Mouse (Mus musculus) limb, embryonic 14.5 days (tissue): ENCODE measurements around the gene Nf1. TPM values are rescaled to one million over a fixed set of nuclear protein-coding genes. Genes with fewer than 3 reads are reported as not detected.

Experiments used
- ATAC-seq: fragments of 200-750 bp; cut with Nextera tagmentation; 2 replicates; pipeline ENCODE4 v1.8.0; 2017; ENCODE audit warnings: low read depth, moderate number of reproducible peaks, moderate TSS enrichment; ENCODE audit not compliant: low FRiP score
- DNase-seq: peaks from one replicate; pipeline ENCODE4 v3.0.0-alpha.2; 2015; ENCODE audit warnings: low spot score
- H3K27ac ChIP-seq: fragments of 300-500 bp; sonication (generic); replicated peaks from 2 replicates; pipeline ENCODE4 v1.5.1; 2014; ENCODE audit warnings: low read depth, mild to moderate bottlenecking, low read length, moderate library complexity, mixed read lengths
- H3K27me3 ChIP-seq: fragments of 300-500 bp; sonication (generic); 2 replicates; pipeline ENCODE4 v1.6.1; 2014; ENCODE audit warnings: low read length, mixed read lengths; ENCODE audit not compliant: control insufficient read depth, insufficient read depth
- H3K36me3 ChIP-seq: fragments of 300-500 bp; sonication (generic); 2 replicates; pipeline ENCODE4 v1.6.1; 2014; ENCODE audit warnings: mild to moderate bottlenecking, low read length, moderate library complexity, mixed read lengths; ENCODE audit not compliant: control insufficient read depth, insufficient read depth
- H3K4me1 ChIP-seq: fragments of 300-500 bp; sonication (generic); 2 replicates; pipeline ENCODE4 v1.6.1; 2014; ENCODE audit warnings: antibody characterized with exemption, low read length, mixed read lengths; ENCODE audit not compliant: control insufficient read depth, insufficient read depth
- H3K4me2 ChIP-seq: fragments of 300-500 bp; sonication (generic); replicated peaks from 2 replicates; pipeline ENCODE4 v1.6.1; 2014; ENCODE audit warnings: low read depth, mild to moderate bottlenecking, low read length, moderate library complexity; ENCODE audit not compliant: severe bottlenecking
- H3K4me3 ChIP-seq: fragments of 300-500 bp; sonication (generic); replicated peaks from 2 replicates; pipeline ENCODE4 v1.5.1; 2014; ENCODE audit warnings: low read length
- H3K9ac ChIP-seq: fragments of 300-500 bp; sonication (generic); 2 replicates; pipeline ENCODE4 v1.6.1; 2014; ENCODE audit warnings: mild to moderate bottlenecking, low read depth, low read length, moderate library complexity; ENCODE audit not compliant: severe bottlenecking
- H3K9me3 ChIP-seq: fragments of 300-500 bp; sonication (generic); 2 replicates; pipeline ENCODE4 v1.6.1; 2016; ENCODE audit warnings: low read length; ENCODE audit not compliant: control insufficient read depth
- POLR2A ChIP-seq: fragments of 200-500 bp; IDR thresholded peaks from 2 replicates; pipeline ENCODE4 v1.8.0; 2012; ENCODE audit warnings: inconsistent platforms, mild to moderate bottlenecking, moderate library complexity, borderline replicate concordance; ENCODE audit not compliant: insufficient read depth, insufficient read length; ENCODE audit errors: extremely low read depth
- WGBS: fragments of 180-500 bp; shearing (Covaris S2); extraction: QIAGEN DNeasy Blood & Tissue Kit; methylation state at CpG from one replicate; pipeline ENCODE4 v1.1.7; 2014; 5-methylcytosine and 5-hydroxymethylcytosine counted together
- polyA plus RNA-seq, 2 experiments: library from polyadenylated mRNA; depleted of rRNA in 1 of 2; stranded (reverse) in 1 of 2; unstranded in 1 of 2; fragments of >200 nt; fragmentation: Nextera tagmentation in 1 of 2; extraction: Ambion mirVana in 1 of 2; gene quantifications; 2 replicates each; pipeline versions ENCODE4 v1.2.1 to v1.2.3; 2012 to 2014

Nf1 gene
- polyA plus RNA-seq, 2 experiments: 10.8 to 21.7 TPM

GRCm38 (mm10) chr11:79373031-79373430 is 33.5 kb downstream of the Nf1 start:
- no peak for TF ChIP-seq POLR2A
- no peaks in the 10 kb centered on the region for H3K9me3 ChIP-seq
- 0 out of 2 replicates have a peak, but pooled peaks cover 5% of the 10 kb centered on the region for H3K36me3 ChIP-seq
- H3K4me1 ChIP-seq: peaks cover 9% of the 10 kb centered on the region
- H3K4me2 ChIP-seq: no peak overlapping the region
- WGBS: 94% methylated on average over 4 of the region's 4 CpGs
- H3K9ac ChIP-seq: no peak overlapping the region
- no peak overlapping the region for H3K4me3 ChIP-seq
- DNase-seq (no peak), ATAC-seq (no peak)
- H3K27ac ChIP-seq: no peak overlapping the region
- H3K27me3 ChIP-seq: no peaks in the 10 kb centered on the region

GRCm38 (mm10) chr11:79398336-79398735 is 58.8 kb downstream of the Nf1 start:
- Histone ChIP-seq H3K27ac (no peak overlapping the region), H3K9me3 (no peaks in the 10 kb centered on the region), H3K9ac (no peak overlapping the region), H3K4me1 (no peaks in the 10 kb centered on the region), H3K4me3 (no peak overlapping the region), H3K4me2 (no peak overlapping the region), H3K36me3 (peaks cover 27% of the 10 kb centered on the region), H3K27me3 (no peaks in the 10 kb centered on the region)
- no peak for TF ChIP-seq POLR2A
- peak; percentile 78 for DNase-seq
- 72% methylated on average over 3 of the region's 3 CpGs for WGBS
- ATAC-seq: 0 out of 2 replicates have a peak, but pooled peaks have one; percentile 57

GRCm38 (mm10) chr11:79403625-79404319 is 64.3 kb downstream of the Nf1 start:
- TF ChIP-seq POLR2A: no peak
- Histone ChIP-seq H3K4me1 (no peaks in the 10 kb centered on the region), H3K27ac (no peak overlapping the region), H3K27me3 (no peaks in the 10 kb centered on the region), H3K4me3 (no peak overlapping the region), H3K4me2 (no peak overlapping the region), H3K36me3 (peaks cover 23% of the 10 kb centered on the region), H3K9me3 (no peaks in the 10 kb centered on the region), H3K9ac (no peak overlapping the region)
- DNase-seq (no peak), ATAC-seq (no peak)
- WGBS: 88% methylated on average over 6 of the region's 6 CpGs

- H3K27ac ChIP-seq: no peak overlapping the region
- DNase-seq: no peak
- 89% methylated on average over 7 of the region's 7 CpGs for WGBS
- no peaks in the 10 kb centered on the region for H3K4me1 ChIP-seq
- no peak overlapping the region for H3K4me3 ChIP-seq
- H3K27me3 ChIP-seq: no peaks in the 10 kb centered on the region
- no peak overlapping the region for H3K4me2 ChIP-seq
- ATAC-seq: no peak
- TF ChIP-seq POLR2A: no peak
- H3K9me3 ChIP-seq: no peaks in the 10 kb centered on the region
- peaks cover 36% of the 10 kb centered on the region for H3K36me3 ChIP-seq
- H3K9ac ChIP-seq: no peak overlapping the region
Measured at GRCm38 (mm10) chr11:79413761-79414513, 74.4 kb downstream of the Nf1 start.

- no peak for DNase-seq
- Histone ChIP-seq H3K36me3 (peaks cover 31% of the 10 kb centered on the region), H3K27me3 (no peaks in the 10 kb centered on the region), H3K4me2 (no peak overlapping the region), H3K4me3 (no peak overlapping the region), H3K9me3 (no peaks in the 10 kb centered on the region), H3K4me1 (no peaks in the 10 kb centered on the region), H3K27ac (no peak overlapping the region), H3K9ac (no peak overlapping the region)
- no peak for ATAC-seq
- 90% methylated on average over 5 of the region's 5 CpGs for WGBS
- no peak for TF ChIP-seq POLR2A
Measured at GRCm38 (mm10) chr11:79422496-79422895, 83.0 kb downstream of the Nf1 start.
